Mouse (Mus musculus) kidney, adult 8-10 months (tissue): ENCODE measurements around the gene Plekhg5.
A peak's percentile ranks its signal among the peaks of the same experiment; 100 is the strongest.

Experiments used
- DNase-seq, 2 experiments: peaks; one replicate each; pipeline ENCODE4 v3.0.0; 2022

Plekhg5 gene

GRCm38 (mm10) chr4:152097911-152098799 is 25.9 kb downstream of the Plekhg5 start:
- no peak for DNase-seq

- no peak for DNase-seq
Observed at GRCm38 (mm10) chr4:152100541-152100940, 28.2 kb downstream of the Plekhg5 start.

- DNase-seq = no peak
Observed at GRCm38 (mm10) chr4:152101081-152101653, 28.9 kb downstream of the Plekhg5 start.

GRCm38 (mm10) chr4:152101921-152102320 is 29.6 kb downstream of the Plekhg5 start:
- no peak for DNase-seq

- peak; percentile 69 to 90 for DNase-seq
Observed at GRCm38 (mm10) chr4:152103025-152103424, 30.7 kb downstream of the Plekhg5 start.

GRCm38 (mm10) chr4:152106746-152107145 is 34.4 kb downstream of the Plekhg5 start:
- DNase-seq = peak in 1 of 2 experiments; percentile 44

GRCm38 (mm10) chr4:152107493-152107892 is 35.2 kb downstream of the Plekhg5 start:
- peak; percentile 92 to 94 for DNase-seq

- DNase-seq = peak; percentile 91 to 93
Observed at GRCm38 (mm10) chr4:152107971-152108509, 35.7 kb downstream of the Plekhg5 start.

- DNase-seq = peak; percentile 37 to 46
Observed at GRCm38 (mm10) chr4:152108673-152109072, 36.4 kb downstream of the Plekhg5 start.

GRCm38 (mm10) chr4:152109509-152109908 is 37.2 kb downstream of the Plekhg5 start:
- no peak for DNase-seq

GRCm38 (mm10) chr4:152110689-152111088 is 38.4 kb downstream of the Plekhg5 start:
- DNase-seq = no peak

- DNase-seq = no peak
Observed at GRCm38 (mm10) chr4:152112329-152112728, 40.0 kb downstream of the Plekhg5 start.

GRCm38 (mm10) chr4:152114080-152114479 is 41.8 kb downstream of the Plekhg5 start:
- DNase-seq = no peak

GRCm38 (mm10) chr4:152115921-152116612 is 43.8 kb downstream of the Plekhg5 start, which contains the start of gene Tnfrsf25:
Gene Tnfrsf25 (plus strand): TSS chr4:152115934.
- no peak for DNase-seq

- no peak for DNase-seq
Observed at GRCm38 (mm10) chr4:152117538-152117937, 45.2 kb downstream of the Plekhg5 start.

- peak in 1 of 2 experiments; percentile 60 for DNase-seq
Observed at GRCm38 (mm10) chr4:152119396-152120292, 47.3 kb downstream of the Plekhg5 start.

GRCm38 (mm10) chr4:152120311-152121182 is 48.2 kb downstream of the Plekhg5 start:
- no peak for DNase-seq

GRCm38 (mm10) chr4:152121183-152121505 is 48.8 kb downstream of the Plekhg5 start:
- DNase-seq = no peak

GRCm38 (mm10) chr4:152124361-152124961 is 52.2 kb downstream of the Plekhg5 start:
- no peak for DNase-seq

GRCm38 (mm10) chr4:152125161-152126025 is 53.1 kb downstream of the Plekhg5 start:
- no peak for DNase-seq
